Mouse (Mus musculus) WW6 (cell line): Measurements from ENCODE around the gene Dpysl4.

Source experiments
- DNase-seq: peaks from one replicate; pipeline ENCODE4 v3.0.0-alpha.2; 2013; ENCODE audit warnings: low read depth, low spot score

Dpysl4 gene

GRCm38 (mm10) chr7:139096399-139096798, 10.6 kb downstream of the Dpysl4 start:
- DNase-seq, result no peak

- no peak for DNase-seq
Observed at GRCm38 (mm10) chr7:139100531-139101095, 14.8 kb downstream of the Dpysl4 start.

GRCm38 (mm10) chr7:139101286-139101804, 15.5 kb downstream of the Dpysl4 start:
- DNase-seq, result no peak

- no peak for DNase-seq
Observed at GRCm38 (mm10) chr7:139101826-139102225, 16.0 kb downstream of the Dpysl4 start.

- no peak for DNase-seq
Observed at GRCm38 (mm10) chr7:139103960-139104381, 18.2 kb downstream of the Dpysl4 start.

GRCm38 (mm10) chr7:139105076-139105475, 19.3 kb downstream of the Dpysl4 start:
- DNase-seq, result no peak

- DNase-seq, result no peak
Observed at GRCm38 (mm10) chr7:139105705-139106104, 19.9 kb downstream of the Dpysl4 start.

- no peak for DNase-seq
Observed at GRCm38 (mm10) chr7:139107908-139108650, 22.3 kb downstream of the Dpysl4 start.

- DNase-seq, result peak; percentile 28
Observed at GRCm38 (mm10) chr7:139119152-139119774, 33.5 kb downstream of the Dpysl4 start.

- DNase-seq, result no peak
Observed at GRCm38 (mm10) chr7:139119775-139120153, 34.0 kb downstream of the Dpysl4 start.

- DNase-seq, result no peak
Observed at GRCm38 (mm10) chr7:139125881-139126280, 40.1 kb downstream of the Dpysl4 start.

GRCm38 (mm10) chr7:139126549-139126948, 40.7 kb downstream of the Dpysl4 start:
- no peak for DNase-seq

GRCm38 (mm10) chr7:139128994-139129393, 43.2 kb downstream of the Dpysl4 start:
- DNase-seq, result no peak

GRCm38 (mm10) chr7:139130361-139130760, 44.6 kb downstream of the Dpysl4 start:
- no peak for DNase-seq

- no peak for DNase-seq
Observed at GRCm38 (mm10) chr7:139131538-139131937, 45.7 kb downstream of the Dpysl4 start.

- no peak for DNase-seq
Observed at GRCm38 (mm10) chr7:139133446-139133845, 47.6 kb downstream of the Dpysl4 start.

- DNase-seq, result no peak
Observed at GRCm38 (mm10) chr7:139135236-139135635, 49.4 kb downstream of the Dpysl4 start.

GRCm38 (mm10) chr7:139136906-139137491, 51.2 kb downstream of the Dpysl4 start:
- no peak for DNase-seq

- peak; percentile 14 for DNase-seq
Observed at GRCm38 (mm10) chr7:139139921-139140461, 54.2 kb downstream of the Dpysl4 start.

- DNase-seq, result no peak
Observed at GRCm38 (mm10) chr7:139143785-139144184, 58.0 kb downstream of the Dpysl4 start.

GRCm38 (mm10) chr7:139145891-139146290, 60.1 kb downstream of the Dpysl4 start:
- no peak for DNase-seq

GRCm38 (mm10) chr7:139147360-139147759, 61.6 kb downstream of the Dpysl4 start:
- no peak for DNase-seq
